Mouse (Mus musculus): Measurements from ENCODE around the gene Ccser2.

Ccser2 gene

DNA sequence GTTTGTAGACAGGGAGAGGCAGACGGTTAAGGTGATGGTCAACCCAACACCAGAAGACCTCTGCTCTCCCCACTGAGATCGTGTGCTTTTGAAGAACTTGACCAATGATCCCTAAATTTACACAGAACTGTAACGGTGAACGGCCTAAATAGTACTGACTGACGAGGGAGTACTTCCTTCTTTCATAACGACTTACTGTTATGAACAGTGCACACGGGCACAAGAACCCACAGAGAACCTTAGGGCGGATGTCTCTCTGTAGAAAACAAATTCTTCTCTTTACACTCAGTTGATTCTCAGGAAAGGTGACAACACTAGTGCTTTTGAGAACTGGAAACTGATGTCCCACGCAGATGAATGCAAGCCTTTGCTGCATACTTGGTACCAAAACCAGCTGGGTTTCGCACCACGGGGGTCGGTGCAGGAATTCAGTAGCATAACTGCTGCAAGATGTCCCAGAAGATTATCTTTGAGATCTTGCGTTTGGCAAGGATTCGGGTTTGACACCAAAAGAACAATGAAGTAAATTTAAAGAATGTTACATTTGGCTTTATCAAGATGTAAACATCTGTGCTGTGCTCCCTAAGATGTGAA is 99.7 kb downstream of the Ccser2 start:
- DNase-seq (ENCODE audit: low spot score), result no peak

DNA sequence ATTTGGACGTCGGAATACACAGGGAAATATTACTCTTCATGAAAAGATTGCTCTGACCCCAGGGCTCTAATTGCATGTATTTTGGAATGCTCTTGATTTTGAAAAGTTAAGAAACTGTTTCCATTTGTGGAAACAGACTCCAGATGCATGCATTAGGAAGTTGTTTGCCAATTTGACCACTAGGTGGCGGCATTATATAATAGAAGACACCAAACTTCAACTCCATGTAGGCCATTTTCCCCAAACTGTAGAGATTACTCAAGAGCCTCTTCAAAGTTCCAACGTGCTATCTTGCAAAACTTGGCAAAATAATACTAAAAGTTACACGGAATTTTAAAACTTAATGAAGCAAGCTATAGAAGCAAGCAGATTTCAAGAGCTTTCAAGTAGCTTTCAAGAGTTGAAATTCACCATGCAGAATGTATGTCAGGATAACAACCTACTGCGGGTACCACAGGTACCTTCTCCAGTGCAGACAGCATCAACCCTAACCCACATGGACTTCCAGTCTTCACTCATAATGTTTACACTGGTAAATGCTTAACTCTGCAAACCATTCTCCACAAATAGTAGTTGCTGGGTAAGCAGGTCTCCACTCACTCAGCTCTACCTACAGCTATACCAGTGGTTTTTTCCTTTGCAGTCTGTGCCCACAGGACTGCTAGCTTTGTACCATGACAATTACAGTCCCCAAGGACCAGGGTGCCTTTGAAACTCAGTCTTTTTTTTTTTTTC is 101.4 kb downstream of the Ccser2 start:
- DNase-seq (ENCODE audit: low spot score), result peak; percentile 90

DNA sequence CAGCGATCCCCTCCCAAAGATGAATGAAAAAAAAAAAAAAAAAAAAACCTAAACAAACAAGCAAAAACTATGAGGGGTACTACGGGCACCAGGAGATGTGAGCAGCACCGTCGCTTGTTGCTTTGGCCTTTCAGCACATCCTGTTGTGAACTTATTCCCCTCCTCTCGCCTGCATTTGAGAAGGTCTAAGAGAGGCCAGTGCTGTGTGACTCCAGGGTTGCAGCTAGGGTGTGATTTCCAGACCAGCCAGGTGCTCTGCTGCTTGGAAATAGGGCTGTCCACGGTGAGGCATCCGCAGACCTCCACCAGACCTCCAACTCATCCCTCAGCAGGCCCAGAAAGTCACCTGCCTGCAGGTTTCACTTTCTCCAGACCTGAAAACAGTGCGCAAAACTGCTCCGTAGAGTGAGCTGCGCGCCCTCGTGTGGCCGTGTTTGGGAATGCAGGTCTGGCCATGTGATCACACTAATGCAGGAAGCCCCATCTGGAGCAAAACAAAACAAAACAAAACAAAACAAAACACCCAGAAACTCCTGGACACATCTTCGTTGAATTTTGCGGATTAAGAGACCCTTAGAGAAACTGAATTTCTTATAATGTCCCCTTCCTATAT is 104.6 kb downstream of the Ccser2 start:
- peak; percentile 83 for DNase-seq (ENCODE audit: low spot score)

DNA sequence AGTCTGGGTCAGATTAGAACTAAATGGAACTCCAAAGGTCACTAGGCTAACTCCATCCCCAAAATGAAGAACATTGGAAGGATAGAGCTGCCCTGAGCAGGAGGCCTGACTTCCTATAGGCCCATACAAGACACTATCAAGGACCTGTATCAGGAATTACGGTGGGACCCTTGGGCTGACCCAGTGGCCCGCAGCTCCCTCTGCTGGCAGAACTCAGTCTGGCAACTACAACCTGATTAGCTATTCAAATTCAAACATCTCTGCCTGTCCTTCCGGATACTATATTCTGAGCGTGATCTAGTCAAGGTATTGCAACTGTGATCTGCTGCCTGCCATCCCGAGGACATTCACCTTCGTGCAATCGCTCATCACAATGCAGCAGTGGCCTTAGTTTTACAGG is 106.2 kb downstream of the Ccser2 start:
- peak; percentile 73 for DNase-seq (ENCODE audit: low spot score)

- no peak for DNase-seq (ENCODE audit: low spot score)
These were observed 109.6 kb downstream of the Ccser2 start for GRCm38 (mm10) chr14:36858932-36859331.

- peak; percentile 45 for DNase-seq (ENCODE audit: low spot score)
These were observed 115.6 kb downstream of the Ccser2 start for GRCm38 (mm10) chr14:36852972-36853371.

GRCm38 (mm10) chr14:36848860-36849259 is 119.7 kb downstream of the Ccser2 start:
- DNase-seq (ENCODE audit: low spot score), result no peak

All from embryo, embryonic 10.5 days (tissue).